Mouse (Mus musculus): ENCODE results near the gene Itgav. TPM values are rescaled to one million over a fixed set of nuclear protein-coding genes. Genes with fewer than 3 reads are reported as not detected.

The Itgav gene
- total and polyA plus RNA-seq, 3 experiments, result 14.2 to 38.5 (median 32.9) TPM

DNA sequence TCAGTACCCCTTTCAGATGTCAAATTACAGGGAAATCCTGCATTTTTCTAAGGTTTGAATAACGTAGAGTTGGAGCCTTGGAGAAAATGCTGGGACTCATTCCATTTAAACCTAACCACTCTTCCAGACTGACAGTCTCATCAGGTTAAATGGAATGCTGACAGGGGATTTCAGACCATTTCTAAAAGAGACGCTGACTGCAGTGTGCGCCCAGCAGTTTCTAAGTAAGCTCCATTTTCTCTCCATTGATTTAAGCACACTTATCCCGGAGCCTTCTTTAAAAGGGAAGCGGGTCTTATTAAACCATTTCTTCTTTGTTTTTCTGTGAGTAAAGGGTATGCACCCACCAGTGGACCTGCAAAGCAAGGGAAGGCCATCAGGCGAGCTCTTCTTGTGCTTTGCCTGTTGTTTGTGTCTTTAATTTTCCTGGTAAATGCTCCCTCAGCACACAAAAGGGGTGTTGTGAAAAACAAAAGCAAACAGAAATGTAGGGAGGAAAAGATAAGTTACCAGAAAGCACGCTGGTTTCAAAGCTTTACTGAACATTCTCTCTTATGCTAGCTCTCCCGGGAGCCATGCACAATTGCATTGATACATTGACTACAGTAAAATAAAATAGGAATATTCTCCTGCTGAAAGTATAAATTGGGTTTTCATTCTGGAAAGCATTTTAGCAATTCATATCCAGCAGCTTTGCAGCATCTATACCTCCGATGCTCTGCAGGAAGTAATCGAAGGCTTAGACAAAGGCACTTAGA, 111.3 kb downstream of the Itgav start:
- H3K4me3 ChIP-seq, result no peak overlapping the region
- TF ChIP-seq EP300 (IDR thresholded peaks at IDR 0.05; ENCODE audit: insufficient read depth, low read depth, low read length), result no peak
- no peak for TF ChIP-seq CTCF (IDR thresholded peaks at IDR 0.05)
- intact Hi-C loops (cut with DNase I), result no loop called here
- no peaks in the 10 kb centered on the region for H3K36me3 ChIP-seq (ENCODE audit: control insufficient read depth, insufficient read depth, low read length)
- DNase-seq, result no peak
- no peak overlapping the region for H3K9ac ChIP-seq (ENCODE audit: low read depth, low read length)
- H3K4me1 ChIP-seq (ENCODE audit: control insufficient read depth, insufficient read depth, low read length), result no peaks in the 10 kb centered on the region
- no peaks in the 10 kb centered on the region for H3K27me3 ChIP-seq (ENCODE audit: control insufficient read depth, insufficient read depth, low read length)
- H3K27ac ChIP-seq, result no peak overlapping the region
- no peaks in the 10 kb centered on the region for H3K79me2 ChIP-seq (replicated peaks; ENCODE audit: control insufficient read depth, insufficient read depth, low read length)
- WGBS, result 75% methylated on average over 10 of the region's 10 CpGs

DNA sequence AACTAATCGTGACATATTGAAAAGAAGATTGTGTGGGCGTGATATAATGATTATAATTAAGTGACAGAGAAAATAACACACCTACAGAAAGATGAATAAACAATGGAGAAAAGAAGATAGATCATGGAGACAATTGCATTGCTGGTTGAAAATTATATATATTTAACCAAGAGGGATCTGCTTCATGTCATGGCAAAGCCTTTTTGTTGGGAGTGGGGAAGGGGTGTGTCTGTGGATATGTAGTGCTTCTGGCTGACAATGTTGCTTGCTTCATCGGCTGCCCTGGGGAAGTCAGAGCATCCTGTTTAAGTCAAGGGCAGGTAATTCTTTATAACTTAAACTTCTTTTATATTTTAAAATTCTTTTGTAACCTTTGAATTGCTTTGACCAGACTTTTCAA, 124.3 kb downstream of the Itgav start:
- no peaks in the 10 kb centered on the region for H3K79me2 ChIP-seq (replicated peaks; ENCODE audit: control insufficient read depth, insufficient read depth, low read length)
- no peaks in the 10 kb centered on the region for H3K4me1 ChIP-seq (ENCODE audit: control insufficient read depth, insufficient read depth, low read length)
- H3K27me3 ChIP-seq (ENCODE audit: control insufficient read depth, insufficient read depth, low read length), result no peaks in the 10 kb centered on the region
- DNase-seq, result no peak
- H3K4me3 ChIP-seq, result no peak overlapping the region
- H3K36me3 ChIP-seq (ENCODE audit: control insufficient read depth, insufficient read depth, low read length), result no peaks in the 10 kb centered on the region
- H3K27ac ChIP-seq, result no peak overlapping the region
- intact Hi-C loops (cut with DNase I), result no loop called here
- 74% methylated on average over 3 of the region's 3 CpGs for WGBS
- H3K9ac ChIP-seq (ENCODE audit: low read depth, low read length), result no peak overlapping the region
- TF ChIP-seq POLR2A (IDR thresholded peaks at IDR 0.05; ENCODE audit: insufficient read depth, low read depth, low read length) (no peak), EP300 (IDR thresholded peaks at IDR 0.05; ENCODE audit: insufficient read depth, low read depth, low read length) (no peak), CTCF (IDR thresholded peaks at IDR 0.05) (no peak)

GRCm38 (mm10) chr2:83853423-83853822, 129.2 kb downstream of the Itgav start:
- Histone ChIP-seq H3K36me3 (ENCODE audit: control insufficient read depth, insufficient read depth, low read length) (no peaks in the 10 kb centered on the region), H3K4me3 (no peak overlapping the region), H3K27me3 (ENCODE audit: control insufficient read depth, insufficient read depth, low read length) (no peaks in the 10 kb centered on the region), H3K9ac (ENCODE audit: low read depth, low read length) (no peak overlapping the region), H3K4me1 (ENCODE audit: control insufficient read depth, insufficient read depth, low read length) (no peaks in the 10 kb centered on the region), H3K27ac (no peak overlapping the region), H3K79me2 (replicated peaks; ENCODE audit: control insufficient read depth, insufficient read depth, low read length) (no peaks in the 10 kb centered on the region)
- DNase-seq, result no peak
- WGBS, result 74% methylated on average over 10 of the region's 10 CpGs
- intact Hi-C loops (cut with DNase I), result no loop called here
- TF ChIP-seq EP300 (IDR thresholded peaks at IDR 0.05; ENCODE audit: insufficient read depth, low read depth, low read length), result no peak
- no peak for TF ChIP-seq CTCF (IDR thresholded peaks at IDR 0.05)
- no peak for TF ChIP-seq POLR2A (IDR thresholded peaks at IDR 0.05; ENCODE audit: insufficient read depth, low read depth, low read length)

DNA sequence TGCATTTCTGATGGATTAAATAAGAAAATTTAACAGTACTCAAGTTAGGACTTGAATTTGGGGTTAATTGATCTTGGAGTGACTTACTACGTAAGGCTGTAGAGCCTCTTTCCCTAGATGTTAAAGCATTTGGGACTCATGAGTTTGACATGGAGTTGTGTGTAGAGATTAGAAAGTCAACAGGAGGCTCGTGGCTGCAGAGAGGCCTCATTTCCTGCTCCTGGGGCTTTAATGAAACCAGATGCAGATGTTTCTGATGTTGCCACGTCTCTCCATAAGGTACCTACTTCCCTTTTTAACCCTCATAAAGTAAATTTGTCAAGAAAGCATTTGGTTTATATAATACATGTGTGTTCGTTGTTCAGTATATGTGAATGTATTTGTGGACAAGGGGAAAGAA, 132.0 kb downstream of the Itgav start:
- Histone ChIP-seq H3K27me3 (ENCODE audit: control insufficient read depth, insufficient read depth, low read length) (no peaks in the 10 kb centered on the region), H3K4me1 (ENCODE audit: control insufficient read depth, insufficient read depth, low read length) (no peaks in the 10 kb centered on the region), H3K9ac (ENCODE audit: low read depth, low read length) (no peak overlapping the region), H3K27ac (no peak overlapping the region), H3K79me2 (replicated peaks; ENCODE audit: control insufficient read depth, insufficient read depth, low read length) (no peaks in the 10 kb centered on the region), H3K36me3 (ENCODE audit: control insufficient read depth, insufficient read depth, low read length) (no peaks in the 10 kb centered on the region), H3K4me3 (no peak overlapping the region)
- no peak for TF ChIP-seq CTCF (IDR thresholded peaks at IDR 0.05)
- no peak for TF ChIP-seq EP300 (IDR thresholded peaks at IDR 0.05; ENCODE audit: insufficient read depth, low read depth, low read length)
- no peak for TF ChIP-seq POLR2A (IDR thresholded peaks at IDR 0.05; ENCODE audit: insufficient read depth, low read depth, low read length)
- 53% methylated on average over 4 of the region's 4 CpGs for WGBS
- DNase-seq, result no peak
- intact Hi-C loops (cut with DNase I), result no loop called here

Other genes starting within 250 kb of the Itgav start
- gene Zc3h15, start 80.0 kb upstream of the Itgav start, total RNA-seq (2021), result 10 to 100 TPM; 51.8 to 53.5 TPM
- 13.8 and 28.0 TPM in 2 replicates for gene Zc3h15, start 80.0 kb upstream of the Itgav start, polyA plus RNA-seq (2012; rRNA removed)
- gene Fam171b, start 88.2 kb downstream of the Itgav start, total RNA-seq (2021), result 1 to 10 TPM in 1 of 2 experiments, under 1 TPM in 1; 0.77 to 1.0 TPM
- gene Fam171b, start 88.2 kb downstream of the Itgav start, polyA plus RNA-seq (2012; rRNA removed), result 0.31 and 0.67 TPM in 2 replicates
- gene Zswim2, start 216.8 kb downstream of the Itgav start, total RNA-seq (2021), result not detected
- not detected in 2 replicates for gene Zswim2, start 216.8 kb downstream of the Itgav start, polyA plus RNA-seq (2012; rRNA removed)
- under 1 TPM; 0.70 to 0.76 TPM for gene Gm13698, start 231.3 kb downstream of the Itgav start, total RNA-seq (2021)
- not detected in 2 replicates for gene Gm13698, start 231.3 kb downstream of the Itgav start, polyA plus RNA-seq (2012; rRNA removed)
- gene Gm13693, start 237.1 kb downstream of the Itgav start, total RNA-seq (2021), result under 1 TPM; 0.70 to 0.76 TPM
- not detected in 2 replicates for gene Gm13693, start 237.1 kb downstream of the Itgav start, polyA plus RNA-seq (2012; rRNA removed)
- under 1 TPM; 0.70 to 0.76 TPM for gene Gm13695, start 242.9 kb downstream of the Itgav start, total RNA-seq (2021)
- not detected in 2 replicates for gene Gm13695, start 242.9 kb downstream of the Itgav start, polyA plus RNA-seq (2012; rRNA removed)
- gene Gm13696, start 248.7 kb downstream of the Itgav start, total RNA-seq (2021), result under 1 TPM; 0.70 to 0.76 TPM
- gene Gm13696, start 248.7 kb downstream of the Itgav start, polyA plus RNA-seq (2012; rRNA removed), result not detected in 2 replicates

Measured in heart, adult 2 months (tissue).